Mouse (Mus musculus): Measurements from ENCODE around the gene Tbc1d23.

GRCm38 (mm10) chr16:57155899-57156298, 75.4 kb downstream of the Tbc1d23 start:
- no peak for TF ChIP-seq CTCF (IDR thresholded peaks at IDR 0.05; ENCODE audit: extremely low read depth, insufficient read depth, insufficient read length, insufficient replicate concordance)
- TF ChIP-seq POLR2A (IDR thresholded peaks at IDR 0.05; ENCODE audit: low read depth, low read length): no peak

All from spleen, adult 2 months (tissue).